Mouse (Mus musculus): ENCODE measurements around the gene Mcrip2. TPM values are rescaled to one million over a fixed set of nuclear protein-coding genes. Genes with fewer than 3 reads are reported as not detected.

Gene Mcrip2
- polyA plus RNA-seq, 1 experiment from 2014 or later: 10.7 TPM

- H3K4me3 ChIP-seq (ENCODE audit: low read depth, low read length): no peak overlapping the region
- H3K4me1 ChIP-seq (ENCODE audit: control insufficient read depth, insufficient read depth, low read length): peaks cover 26% of the 10 kb centered on the region
- no peak overlapping the region for H3K9ac ChIP-seq (ENCODE audit: low read length)
- no peaks in the 10 kb centered on the region for H3K9me3 ChIP-seq (ENCODE audit: control insufficient read depth, low read length)
- WGBS: 85% methylated on average over 3 of the region's 3 CpGs
- no peak overlapping the region for H3K4me2 ChIP-seq (ENCODE audit: low read depth, severe bottlenecking)
- no peak for DNase-seq (ENCODE audit: low spot score)
- no peak overlapping the region for H3K27ac ChIP-seq (replicated peaks; ENCODE audit: low read depth, low read length)
- no peak for ATAC-seq (ENCODE audit: insufficient number of reproducible peaks, low FRiP score, low TSS enrichment, low read depth)
- no peaks in the 10 kb centered on the region for H3K27me3 ChIP-seq (ENCODE audit: control insufficient read depth, insufficient read depth, low read length)
- peaks cover 10% of the 10 kb centered on the region for H3K36me3 ChIP-seq (ENCODE audit: control insufficient read depth, insufficient read depth, low read length)
These were observed 15.3 kb upstream of the Mcrip2 start for GRCm38 (mm10) chr17:25883824-25884223.

GRCm38 (mm10) chr17:25883268-25883667 lies 14.7 kb upstream of the Mcrip2 start:
- no peaks in the 10 kb centered on the region for H3K27me3 ChIP-seq (ENCODE audit: control insufficient read depth, insufficient read depth, low read length)
- peaks cover 26% of the 10 kb centered on the region for H3K4me1 ChIP-seq (ENCODE audit: control insufficient read depth, insufficient read depth, low read length)
- peaks cover 10% of the 10 kb centered on the region for H3K36me3 ChIP-seq (ENCODE audit: control insufficient read depth, insufficient read depth, low read length)
- ATAC-seq (ENCODE audit: insufficient number of reproducible peaks, low FRiP score, low TSS enrichment, low read depth) (no peak), DNase-seq (ENCODE audit: low spot score) (no peak)
- H3K9me3 ChIP-seq (ENCODE audit: control insufficient read depth, low read length): no peaks in the 10 kb centered on the region
- 87% methylated on average over 8 of the region's 8 CpGs for WGBS
- H3K4me3 ChIP-seq (ENCODE audit: low read depth, low read length): no peak overlapping the region
- H3K27ac ChIP-seq (replicated peaks; ENCODE audit: low read depth, low read length): no peak overlapping the region
- H3K9ac ChIP-seq (ENCODE audit: low read length): no peak overlapping the region
- H3K4me2 ChIP-seq (ENCODE audit: low read depth, severe bottlenecking): no peak overlapping the region

DNA sequence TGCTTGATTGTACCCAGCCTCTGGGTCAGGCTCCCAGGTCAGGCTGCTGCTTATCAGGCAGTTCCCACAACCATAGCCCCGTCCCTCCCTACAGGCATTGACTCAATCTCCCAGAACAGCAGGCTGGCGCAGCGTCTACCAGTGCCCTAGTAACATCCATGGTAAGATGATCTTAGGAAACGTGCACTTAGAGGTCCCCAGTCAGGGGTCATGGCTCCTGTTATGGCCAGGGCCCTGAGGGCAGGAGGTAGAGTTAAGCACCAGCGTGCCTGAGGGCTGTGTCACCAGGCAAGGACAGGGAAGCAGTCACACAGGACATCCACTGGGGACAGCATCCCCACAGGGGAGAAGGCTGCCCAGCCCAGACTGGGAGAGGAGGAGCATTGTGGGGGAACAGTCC lies 13.7 kb upstream of the Mcrip2 start:
- Histone ChIP-seq H3K9ac (ENCODE audit: low read length) (0 out of 2 replicates have a peak overlapping the region, but pooled peaks have one; percentile 24), H3K36me3 (ENCODE audit: control insufficient read depth, insufficient read depth, low read length) (peaks cover 11% of the 10 kb centered on the region), H3K27me3 (ENCODE audit: control insufficient read depth, insufficient read depth, low read length) (no peaks in the 10 kb centered on the region), H3K4me3 (ENCODE audit: low read depth, low read length) (no peak overlapping the region), H3K9me3 (ENCODE audit: control insufficient read depth, low read length) (no peaks in the 10 kb centered on the region), H3K4me1 (ENCODE audit: control insufficient read depth, insufficient read depth, low read length) (peaks cover 26% of the 10 kb centered on the region), H3K4me2 (ENCODE audit: low read depth, severe bottlenecking) (no peak overlapping the region), H3K27ac (replicated peaks; ENCODE audit: low read depth, low read length) (0 out of 2 replicates have a peak overlapping the region, but pooled peaks have one; percentile 10)
- no peak for ATAC-seq (ENCODE audit: insufficient number of reproducible peaks, low FRiP score, low TSS enrichment, low read depth)
- DNase-seq (ENCODE audit: low spot score): no peak
- 23% methylated on average over 5 of the region's 5 CpGs for WGBS

DNA sequence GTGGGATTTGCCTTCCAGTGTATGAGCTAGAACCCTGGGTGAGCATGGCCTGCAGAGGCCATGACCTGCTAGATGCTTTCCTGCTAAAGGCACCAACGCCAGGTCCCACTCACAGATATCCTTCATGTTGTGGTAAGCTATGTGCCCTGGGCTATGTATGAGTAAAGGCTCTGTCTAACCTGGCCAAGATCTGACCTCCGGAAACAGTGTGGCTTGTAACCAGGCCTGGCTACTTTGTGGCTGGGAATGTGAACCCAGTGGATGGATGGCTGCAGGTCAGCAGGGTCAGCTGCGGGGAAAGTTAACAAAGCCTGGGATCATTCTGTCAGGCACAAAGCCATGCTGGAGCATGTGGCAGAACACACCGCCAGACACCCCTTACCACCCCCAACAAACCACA lies 13.1 kb upstream of the Mcrip2 start:
- Histone ChIP-seq H3K9ac (ENCODE audit: low read length) (no peak overlapping the region), H3K27ac (replicated peaks; ENCODE audit: low read depth, low read length) (peak overlapping the region; percentile 68), H3K4me1 (ENCODE audit: control insufficient read depth, insufficient read depth, low read length) (peaks cover 27% of the 10 kb centered on the region), H3K4me3 (ENCODE audit: low read depth, low read length) (no peak overlapping the region), H3K27me3 (ENCODE audit: control insufficient read depth, insufficient read depth, low read length) (no peaks in the 10 kb centered on the region), H3K9me3 (ENCODE audit: control insufficient read depth, low read length) (no peaks in the 10 kb centered on the region), H3K4me2 (ENCODE audit: low read depth, severe bottlenecking) (no peak overlapping the region), H3K36me3 (ENCODE audit: control insufficient read depth, insufficient read depth, low read length) (peaks cover 11% of the 10 kb centered on the region)
- DNase-seq (ENCODE audit: low spot score) (peak; percentile 46), ATAC-seq (ENCODE audit: insufficient number of reproducible peaks, low FRiP score, low TSS enrichment, low read depth) (no peak)
- 14% methylated on average over 4 of the region's 4 CpGs for WGBS

- peaks cover 11% of the 10 kb centered on the region for H3K36me3 ChIP-seq (ENCODE audit: control insufficient read depth, insufficient read depth, low read length)
- DNase-seq (ENCODE audit: low spot score): peak; percentile 63
These were observed 12.5 kb upstream of the Mcrip2 start for GRCm38 (mm10) chr17:25880913-25881641.

GRCm38 (mm10) chr17:25880196-25880910 lies 11.8 kb upstream of the Mcrip2 start, which contains the start of gene Wfikkn1:
Wfikkn1 (minus strand) TSS chr17:25880858.
- DNase-seq (ENCODE audit: low spot score): no peak
- Histone ChIP-seq H3K4me2 (ENCODE audit: low read depth, severe bottlenecking) (0 out of 2 replicates have a peak within 1 kb of the TSS, but pooled peaks have one; percentile 15), H3K27ac (replicated peaks; ENCODE audit: low read depth, low read length) (peak within 1 kb of the TSS; percentile 68), H3K4me3 (ENCODE audit: low read depth, low read length) (no peak within 1 kb of the TSS), H3K4me1 (ENCODE audit: control insufficient read depth, insufficient read depth, low read length) (peaks cover 37% of the 10 kb centered on the region), H3K9ac (ENCODE audit: low read length) (no peak within 1 kb of the TSS), H3K36me3 (ENCODE audit: control insufficient read depth, insufficient read depth, low read length) (peaks cover 11% of the 10 kb centered on the region), H3K27me3 (ENCODE audit: control insufficient read depth, insufficient read depth, low read length) (no peaks in the 10 kb centered on the region), H3K9me3 (ENCODE audit: control insufficient read depth, low read length) (no peaks in the 10 kb centered on the region)
- WGBS: 28% methylated on average over 5 of the region's 5 CpGs
- no peak for ATAC-seq (ENCODE audit: insufficient number of reproducible peaks, low FRiP score, low TSS enrichment, low read depth)

More at GRCm38 (mm10) chr17:25880913-25881641, 12.5 kb upstream of the Mcrip2 start:
- ATAC-seq (ENCODE audit: insufficient number of reproducible peaks, low FRiP score, low TSS enrichment, low read depth): no peak
- Histone ChIP-seq H3K9ac (ENCODE audit: low read length) (no peak overlapping the region), H3K27me3 (ENCODE audit: control insufficient read depth, insufficient read depth, low read length) (no peaks in the 10 kb centered on the region), H3K4me1 (ENCODE audit: control insufficient read depth, insufficient read depth, low read length) (peaks cover 34% of the 10 kb centered on the region), H3K27ac (replicated peaks; ENCODE audit: low read depth, low read length) (peak overlapping the region; percentile 68), H3K9me3 (ENCODE audit: control insufficient read depth, low read length) (no peaks in the 10 kb centered on the region), H3K4me2 (ENCODE audit: low read depth, severe bottlenecking) (0 out of 2 replicates have a peak overlapping the region, but pooled peaks have one; percentile 15), H3K4me3 (ENCODE audit: low read depth, low read length) (no peak overlapping the region)
- WGBS: 5% methylated on average over 5 of the region's 5 CpGs

- H3K27ac ChIP-seq (replicated peaks; ENCODE audit: low read depth, low read length): no peak overlapping the region
- ATAC-seq (ENCODE audit: insufficient number of reproducible peaks, low FRiP score, low TSS enrichment, low read depth) (no peak), DNase-seq (ENCODE audit: low spot score) (no peak)
- no peaks in the 10 kb centered on the region for H3K9me3 ChIP-seq (ENCODE audit: control insufficient read depth, low read length)
- WGBS: 70% methylated on average over 8 of the region's 8 CpGs
- no peak overlapping the region for H3K4me2 ChIP-seq (ENCODE audit: low read depth, severe bottlenecking)
- H3K9ac ChIP-seq (ENCODE audit: low read length): no peak overlapping the region
- H3K4me1 ChIP-seq (ENCODE audit: control insufficient read depth, insufficient read depth, low read length): peaks cover 37% of the 10 kb centered on the region
- no peaks in the 10 kb centered on the region for H3K27me3 ChIP-seq (ENCODE audit: control insufficient read depth, insufficient read depth, low read length)
- H3K4me3 ChIP-seq (ENCODE audit: low read depth, low read length): no peak overlapping the region
- peaks cover 11% of the 10 kb centered on the region for H3K36me3 ChIP-seq (ENCODE audit: control insufficient read depth, insufficient read depth, low read length)
These were observed 11.2 kb upstream of the Mcrip2 start for GRCm38 (mm10) chr17:25879750-25880149.

DNA sequence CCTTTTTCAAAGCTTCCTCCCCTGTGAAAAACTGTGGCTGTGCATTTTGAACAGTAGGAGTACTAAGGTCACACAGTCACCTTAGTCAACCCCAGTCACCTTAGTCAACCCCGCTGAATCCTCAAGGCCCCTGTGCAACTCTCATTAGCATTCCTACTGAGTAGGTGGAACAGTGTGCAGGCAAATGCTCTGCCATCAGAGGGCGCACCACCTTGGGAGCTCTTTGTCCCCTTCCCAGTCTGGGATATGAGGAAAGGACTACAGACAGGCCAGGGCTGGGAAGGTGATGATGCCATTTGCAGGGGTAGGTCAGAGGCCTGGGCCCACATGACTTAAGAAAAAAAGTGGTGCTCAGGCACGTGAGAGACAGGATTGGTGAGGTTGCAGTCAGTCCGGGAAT lies 10.7 kb upstream of the Mcrip2 start:
- H3K4me1 ChIP-seq (ENCODE audit: control insufficient read depth, insufficient read depth, low read length): peaks cover 37% of the 10 kb centered on the region
- no peak overlapping the region for H3K9ac ChIP-seq (ENCODE audit: low read length)
- no peak for ATAC-seq (ENCODE audit: insufficient number of reproducible peaks, low FRiP score, low TSS enrichment, low read depth)
- no peak overlapping the region for H3K27ac ChIP-seq (replicated peaks; ENCODE audit: low read depth, low read length)
- 66% methylated on average over 4 of the region's 4 CpGs for WGBS
- peaks cover 11% of the 10 kb centered on the region for H3K36me3 ChIP-seq (ENCODE audit: control insufficient read depth, insufficient read depth, low read length)
- H3K9me3 ChIP-seq (ENCODE audit: control insufficient read depth, low read length): no peaks in the 10 kb centered on the region
- H3K4me3 ChIP-seq (ENCODE audit: low read depth, low read length): no peak overlapping the region
- no peak overlapping the region for H3K4me2 ChIP-seq (ENCODE audit: low read depth, severe bottlenecking)
- no peaks in the 10 kb centered on the region for H3K27me3 ChIP-seq (ENCODE audit: control insufficient read depth, insufficient read depth, low read length)
- DNase-seq (ENCODE audit: low spot score): no peak
